Mouse (Mus musculus): Measurements from ENCODE around the gene Tmem144. TPM values are rescaled to one million over a fixed set of nuclear protein-coding genes. Genes with fewer than 3 reads are reported as not detected.

Gene Tmem144
- 10 to 100 TPM; 17.0 to 25.2 (median 21.8) TPM for total RNA-seq (2022)

DNA sequence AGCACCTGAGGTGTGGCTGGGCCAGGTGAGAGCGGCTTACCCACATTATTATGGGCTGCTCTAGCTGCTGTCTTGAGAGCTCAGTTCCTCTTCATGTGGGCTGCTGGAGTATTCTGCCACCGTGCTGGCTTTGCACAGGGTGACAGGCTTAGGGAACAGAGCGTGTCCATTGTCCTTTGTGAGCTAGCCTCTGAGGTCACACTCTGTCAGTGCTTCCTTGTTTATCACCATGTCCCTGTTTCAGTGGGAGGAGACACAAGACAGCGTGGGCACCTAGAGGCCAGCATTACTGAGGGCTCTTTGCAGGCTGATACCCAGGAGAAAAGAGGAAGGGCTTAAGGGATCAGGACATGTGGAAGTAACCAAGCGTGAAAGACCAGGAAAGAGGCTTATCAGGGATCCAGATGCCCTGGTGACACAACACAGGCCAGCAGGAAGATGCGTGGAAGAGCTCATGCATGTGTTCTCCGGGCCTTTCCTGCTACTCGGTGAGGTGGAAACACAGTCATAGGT lies at the start of gene Tmem144:
Tmem144 (minus strand) TSS at position 120 of the 513 bp plus-strand sequence.
- DNase-seq (ENCODE audit: low spot score in 2 of 2): peak; percentile 45 to 71

DNA sequence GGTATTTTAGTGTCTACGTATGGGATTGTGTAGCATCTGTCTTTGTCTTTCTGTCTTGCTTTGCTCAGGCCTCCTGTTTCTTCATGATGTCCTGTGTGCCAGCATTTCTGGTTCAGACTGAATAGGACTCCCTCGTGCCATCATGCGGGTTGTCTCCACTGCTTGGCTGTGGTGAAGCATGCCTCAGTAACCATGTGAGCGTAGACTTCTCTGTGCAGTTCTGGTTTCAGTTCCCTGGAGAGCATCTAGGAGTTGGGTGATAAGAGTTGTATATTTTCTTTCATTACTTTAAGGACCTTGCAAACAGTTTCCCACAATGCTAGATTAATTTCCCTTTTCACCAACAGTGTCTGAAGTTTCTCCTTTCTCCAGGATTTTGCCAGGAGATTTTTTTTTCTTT lies 49.2 kb upstream of the Tmem144 start:
- no peak for DNase-seq (ENCODE audit: low spot score in 2 of 2)

DNA sequence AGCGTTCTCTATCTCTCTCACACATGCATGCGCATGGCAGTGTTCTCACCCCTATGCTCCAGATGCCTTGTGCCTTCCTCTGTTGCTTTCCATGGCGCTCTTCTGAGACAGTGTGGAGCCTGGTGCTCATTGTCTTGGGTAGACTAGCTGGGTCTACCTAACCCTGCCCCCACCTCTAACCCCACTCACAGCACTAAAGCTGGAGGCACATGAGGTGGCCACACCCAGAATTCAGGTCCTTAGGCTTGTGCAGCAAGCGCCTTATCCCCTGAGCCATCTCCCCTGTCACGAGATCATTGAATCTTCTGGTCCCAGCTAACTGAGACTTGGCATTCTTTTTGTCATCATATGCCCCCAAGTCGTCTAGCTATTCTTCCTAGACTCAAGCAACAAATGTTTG lies 48.7 kb upstream of the Tmem144 start:
- no peak for DNase-seq (ENCODE audit: low spot score in 2 of 2)

DNA sequence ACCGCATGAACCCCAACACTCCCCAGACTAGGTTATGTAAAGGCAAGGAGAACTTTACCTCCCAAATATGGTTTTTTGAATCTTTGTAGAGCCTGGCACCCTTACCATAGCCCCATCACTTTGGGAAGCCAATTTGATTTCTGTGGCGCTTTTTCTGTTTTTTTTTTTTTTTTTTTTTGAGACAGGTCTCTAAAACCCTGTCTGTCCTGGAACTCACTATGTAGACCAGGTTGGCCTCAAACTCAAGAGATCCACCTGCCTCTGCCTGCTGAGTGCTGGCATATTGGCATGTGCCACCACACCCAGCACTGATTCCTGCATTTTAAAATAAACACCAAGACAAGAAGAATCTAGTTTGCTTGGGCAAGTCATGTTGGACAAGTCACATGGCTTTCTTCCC lies 47.9 kb upstream of the Tmem144 start:
- DNase-seq (ENCODE audit: low spot score in 2 of 2): no peak

DNA sequence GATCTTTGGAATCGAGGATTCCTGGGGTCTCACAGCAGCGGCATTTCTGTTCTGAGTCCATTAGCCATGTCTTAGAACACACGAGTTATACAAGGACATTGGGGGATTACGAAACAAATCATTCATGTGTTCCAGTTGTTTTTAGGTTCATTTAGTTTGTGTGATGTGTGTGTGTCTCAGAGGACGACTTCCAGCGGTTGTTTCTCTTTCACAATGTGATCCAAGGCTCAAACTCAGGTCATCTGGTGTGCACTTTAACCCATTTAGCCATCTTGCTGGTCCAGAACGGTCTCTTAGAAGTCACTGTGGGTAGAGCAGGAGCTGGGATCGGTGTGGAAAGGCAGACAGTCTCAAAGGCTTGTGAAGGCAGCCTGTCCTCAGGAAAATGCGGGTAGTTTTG lies 47.3 kb upstream of the Tmem144 start:
- no peak for DNase-seq (ENCODE audit: low spot score in 2 of 2)

DNA sequence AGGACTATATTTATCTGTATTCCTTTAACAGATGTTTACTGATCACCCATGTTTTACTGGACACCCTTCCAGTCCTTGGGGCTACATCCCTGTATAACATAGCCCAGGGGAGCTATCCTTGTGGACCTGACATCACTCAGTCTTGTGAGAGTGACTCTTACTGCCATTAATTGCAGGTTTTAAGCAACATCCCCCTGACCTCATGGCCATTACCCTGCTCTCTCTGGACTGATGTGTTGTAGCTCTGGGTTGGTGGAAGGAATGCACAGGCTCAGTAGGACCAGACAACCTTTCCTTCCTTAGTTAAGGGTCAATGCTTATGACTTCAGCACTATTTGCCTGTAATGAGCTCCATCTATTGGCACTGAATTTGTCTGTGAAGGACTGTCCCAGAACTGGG lies 45.9 kb upstream of the Tmem144 start:
- DNase-seq (ENCODE audit: low spot score in 2 of 2): no peak

DNA sequence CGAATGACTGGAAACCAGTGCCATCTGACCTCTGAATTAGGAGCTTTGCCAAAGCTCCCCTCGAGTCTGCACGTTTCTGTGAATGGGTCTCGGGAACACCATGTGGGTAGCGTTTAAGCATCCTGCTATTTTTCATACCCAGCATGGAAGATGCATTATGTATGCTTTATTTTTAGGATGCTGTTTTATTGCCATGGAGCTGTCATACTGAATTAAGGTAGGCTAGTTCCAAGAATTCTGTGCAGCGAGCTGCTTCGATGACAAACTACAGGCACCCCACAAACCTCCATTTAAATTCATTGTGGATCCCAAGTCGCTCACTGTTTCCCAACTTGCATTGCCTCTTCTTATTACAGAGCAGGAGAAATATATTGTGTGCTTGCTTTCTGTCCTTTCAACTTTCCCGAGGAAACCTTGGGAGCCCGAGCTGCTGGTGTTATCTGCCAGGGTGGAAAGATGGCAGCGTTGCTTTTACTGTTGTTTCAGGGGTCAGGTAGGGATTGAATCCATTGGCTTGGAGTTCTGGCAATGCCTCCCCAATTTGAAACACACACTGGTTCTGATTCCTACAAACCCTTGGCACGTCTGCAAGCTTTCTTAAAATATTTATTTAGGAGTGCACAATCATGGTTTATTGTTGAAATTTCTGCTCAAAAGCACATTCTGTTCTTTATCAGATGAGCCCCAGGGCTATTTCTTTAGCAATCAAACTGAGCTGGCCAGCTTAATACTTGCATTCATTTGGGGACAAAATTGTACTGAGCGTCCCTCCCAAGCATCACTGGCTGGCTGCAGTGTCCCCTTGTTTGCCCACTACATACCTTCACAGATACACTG lies 45.2 kb upstream of the Tmem144 start:
- DNase-seq (ENCODE audit: low spot score in 2 of 2): no peak

DNA sequence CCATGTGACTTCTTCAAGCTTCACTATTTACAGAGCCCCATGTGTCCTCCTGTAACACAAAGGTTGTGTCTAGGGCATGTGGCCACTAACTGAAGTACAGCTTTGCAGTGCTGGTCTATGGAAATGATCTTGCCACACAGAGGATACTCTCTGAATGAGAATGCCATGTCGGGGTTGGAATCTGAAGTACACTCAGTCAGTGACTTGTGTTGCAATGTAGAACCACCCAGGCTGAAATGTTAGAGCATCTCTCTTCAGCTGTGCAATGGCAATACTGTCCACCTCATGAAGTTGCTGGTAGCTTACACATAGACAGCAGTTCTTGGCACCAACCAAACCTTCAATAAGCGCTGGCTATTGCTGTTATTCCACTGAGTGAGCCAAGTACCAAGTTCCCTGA lies 35.4 kb upstream of the Tmem144 start:
- no peak for DNase-seq (ENCODE audit: low spot score in 2 of 2)

DNA sequence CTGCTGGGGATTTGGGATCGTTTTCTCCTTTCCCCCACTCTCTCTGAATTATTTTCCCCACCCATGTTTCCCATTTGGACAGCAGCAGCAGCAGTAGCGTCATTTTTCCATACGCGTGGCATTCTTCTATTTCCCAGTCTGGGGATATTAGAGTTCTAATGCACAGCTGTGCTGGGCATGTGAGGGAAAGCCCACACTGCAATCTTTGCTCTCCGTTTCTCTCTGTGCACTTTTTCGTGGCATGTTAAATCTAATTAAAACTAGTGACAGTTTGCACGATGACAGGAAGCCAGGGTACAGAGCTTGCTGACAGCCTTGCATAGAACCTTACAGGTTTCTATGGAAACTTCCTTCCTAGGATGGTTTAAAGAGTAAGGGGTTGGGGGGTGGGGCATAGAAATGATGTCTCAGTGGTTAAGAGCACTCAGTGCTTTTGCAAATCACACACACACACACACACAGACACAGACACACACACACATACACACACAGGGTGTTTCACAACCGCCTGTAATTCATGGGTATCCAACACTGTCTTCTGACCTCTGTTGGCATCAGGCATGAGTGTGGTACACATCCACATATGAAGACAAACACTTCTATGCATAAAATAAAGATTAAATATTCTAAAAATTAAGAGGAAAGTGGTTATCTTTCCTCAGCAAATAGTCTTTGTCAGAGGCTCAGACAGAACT lies 34.7 kb upstream of the Tmem144 start:
- DNase-seq (ENCODE audit: low spot score in 2 of 2): no peak

DNA sequence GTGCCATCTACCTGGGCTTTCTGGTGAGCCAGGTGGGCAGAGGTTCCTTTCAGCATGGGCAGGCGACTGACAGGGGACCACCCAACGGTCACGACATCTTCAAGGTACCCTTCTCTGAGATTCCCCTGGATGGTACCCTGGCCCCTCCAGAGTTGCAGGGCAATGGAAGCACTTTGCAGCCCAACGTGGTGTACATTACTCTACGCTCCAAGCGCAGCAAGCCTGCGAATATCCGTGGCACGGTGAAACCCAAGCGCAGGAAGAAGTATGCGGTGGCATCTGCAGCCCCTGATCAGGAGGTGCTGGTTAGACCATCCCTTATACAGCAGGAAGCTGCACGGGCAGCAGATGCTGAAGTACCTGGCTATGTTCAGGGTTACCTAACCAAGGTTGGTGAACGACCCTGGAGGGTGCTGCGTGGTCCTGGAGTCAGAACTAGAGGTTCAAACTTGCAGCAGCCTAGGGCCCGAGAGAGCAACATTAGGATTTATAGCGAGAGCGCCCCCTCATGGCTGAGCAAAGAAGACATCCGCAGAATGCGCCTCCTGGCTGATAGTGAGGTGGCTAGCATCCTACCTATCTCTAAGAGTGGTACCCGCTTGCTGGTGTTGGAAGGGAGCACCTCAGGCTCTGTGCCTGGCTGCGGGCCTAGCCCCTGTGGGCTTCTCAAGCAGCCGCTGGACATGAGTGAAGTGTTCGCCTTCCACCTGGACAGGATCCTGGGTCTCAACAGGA lies 34.0 kb upstream of the Tmem144 start:
- no peak for DNase-seq (ENCODE audit: low spot score in 2 of 2)

DNA sequence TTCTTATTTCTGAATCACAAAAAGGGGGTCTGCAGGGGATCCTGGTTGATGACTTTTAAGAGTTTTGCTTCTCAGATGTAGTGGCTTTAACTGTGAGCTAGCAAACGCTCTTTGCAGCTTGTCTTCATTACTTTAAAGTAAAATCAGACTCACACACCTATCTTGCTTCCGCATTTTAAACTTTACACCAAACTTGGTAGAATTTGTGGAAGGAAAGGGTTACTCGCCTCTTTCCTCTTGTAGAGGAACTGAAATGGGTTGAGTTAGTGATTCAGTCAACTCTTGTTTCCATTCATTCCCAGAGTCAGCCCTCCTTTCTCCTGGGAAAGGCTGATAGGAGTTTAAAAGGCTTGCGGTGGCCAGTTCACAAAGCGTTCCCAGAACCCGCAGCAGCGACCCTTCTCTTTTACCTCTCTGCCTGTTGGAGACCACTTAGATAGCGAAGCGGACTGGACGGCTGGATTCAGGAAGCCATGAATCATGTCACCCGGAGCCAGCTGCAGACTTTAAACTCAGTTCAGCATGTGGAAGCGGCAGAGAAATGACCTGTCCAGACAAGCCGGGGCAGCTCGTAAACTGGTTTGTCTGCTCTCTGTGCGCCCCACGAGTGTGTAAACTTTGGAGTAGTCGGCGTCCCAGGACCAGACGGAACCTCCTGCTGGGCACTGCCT lies 33.2 kb upstream of the Tmem144 start:
- DNase-seq (ENCODE audit: low spot score in 2 of 2): no peak

DNA sequence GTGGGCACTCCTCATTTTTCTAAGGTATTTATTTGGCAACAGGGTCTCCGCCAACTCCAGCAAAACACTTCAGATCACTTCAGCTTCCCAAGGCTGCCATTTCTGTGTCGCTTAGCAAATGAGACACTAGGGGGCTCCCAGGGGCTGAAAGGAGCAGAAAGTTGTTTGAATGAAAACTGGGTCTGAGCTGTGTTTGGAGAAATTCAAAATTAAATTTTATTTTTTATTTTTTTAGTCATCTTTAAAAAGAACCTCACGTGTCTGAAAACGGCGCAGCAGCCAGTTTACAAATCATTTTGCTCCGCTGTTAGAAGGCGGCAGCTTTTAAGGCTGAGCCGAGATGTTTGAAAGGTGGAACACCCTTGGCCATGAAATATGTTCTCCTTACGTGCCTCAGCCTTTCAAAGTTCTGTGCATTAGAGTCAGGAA lies 32.2 kb upstream of the Tmem144 start:
- peak in 1 of 2 experiments; percentile 65 for DNase-seq (ENCODE audit: low spot score in 2 of 2)

DNA sequence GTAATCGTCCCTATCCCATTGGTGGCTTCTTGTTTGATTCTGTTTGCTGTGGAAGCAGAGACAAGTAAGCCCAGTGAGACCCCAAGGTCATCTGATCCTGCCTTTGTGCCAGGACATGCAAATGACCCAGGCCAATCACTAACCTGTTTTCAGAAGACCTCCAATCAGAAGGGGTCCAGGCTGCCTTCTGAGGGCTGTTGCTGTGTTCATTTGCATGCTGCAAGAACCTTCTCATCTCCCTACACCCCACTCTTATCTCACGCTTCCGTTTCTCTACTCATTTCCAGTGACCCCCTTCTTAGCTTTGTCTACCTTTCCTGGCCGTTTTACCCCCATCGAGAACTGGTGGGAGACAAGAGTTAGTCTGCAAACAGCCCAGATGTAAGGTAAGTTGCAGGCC lies 31.7 kb upstream of the Tmem144 start, which contains the start of gene Fam198b:
Fam198b (plus strand) TSS at position 229 of the 400 bp plus-strand sequence.
- DNase-seq (ENCODE audit: low spot score in 2 of 2): no peak

DNA sequence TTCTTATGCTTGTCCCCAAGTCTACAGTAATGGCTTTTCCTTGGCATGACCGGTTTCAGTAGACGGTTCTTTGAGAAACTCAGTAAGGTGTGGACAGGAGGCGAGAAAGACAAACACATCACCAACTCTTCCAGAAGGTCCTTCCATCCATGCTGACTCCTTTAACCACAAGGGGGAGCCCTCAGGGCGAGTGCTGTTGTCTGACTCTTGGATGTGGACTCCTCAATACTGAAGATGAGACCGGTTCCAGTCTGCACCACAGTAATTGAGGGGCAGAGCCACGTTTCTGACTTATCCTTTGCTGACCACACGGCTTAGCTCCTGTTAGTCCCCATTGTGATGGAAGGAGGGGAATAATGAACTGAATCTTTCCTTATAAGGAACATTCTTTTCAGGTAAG lies 30.5 kb upstream of the Tmem144 start:
- DNase-seq (ENCODE audit: low spot score in 2 of 2): peak in 1 of 2 experiments; percentile 71

DNA sequence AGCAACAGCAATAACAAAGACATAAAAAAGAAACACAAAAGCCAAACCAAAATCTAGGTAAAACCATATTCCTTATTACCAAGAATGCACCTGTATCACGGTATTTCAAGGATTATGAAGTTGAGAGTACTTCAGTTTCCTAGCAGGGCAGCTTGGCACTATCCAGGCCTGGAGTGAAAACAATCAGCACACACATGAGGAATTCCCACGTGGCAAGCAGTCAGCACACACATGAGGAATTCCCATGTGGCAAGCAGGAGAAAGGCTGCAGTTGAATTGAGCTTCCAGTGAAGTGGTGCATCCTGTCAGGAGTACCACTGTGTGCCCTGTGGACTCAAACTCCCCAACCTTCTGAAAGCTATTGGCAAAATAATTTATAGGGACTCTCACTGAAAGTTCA lies 29.1 kb upstream of the Tmem144 start:
- DNase-seq (ENCODE audit: low spot score in 2 of 2): no peak

DNA sequence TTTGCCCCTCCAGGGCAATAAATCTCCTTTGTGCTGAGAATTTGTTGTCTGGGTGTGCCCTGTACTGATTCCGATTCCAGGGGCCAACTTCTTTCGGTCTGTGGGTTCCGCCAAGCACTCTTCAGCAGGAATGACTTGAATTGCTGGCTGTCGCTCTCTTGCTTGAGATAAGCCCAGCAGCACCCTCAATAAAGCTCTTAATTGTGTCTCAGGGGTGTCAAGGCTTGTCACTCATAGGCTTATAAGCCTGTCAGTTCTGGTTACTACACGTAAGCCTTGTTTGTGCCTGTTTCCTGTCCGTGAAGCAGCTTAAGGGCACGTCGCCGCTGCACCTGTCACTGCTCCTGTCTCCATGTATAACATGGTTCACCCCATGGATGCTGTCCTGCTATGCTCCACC lies 26.7 kb upstream of the Tmem144 start:
- DNase-seq (ENCODE audit: low spot score in 2 of 2): no peak

DNA sequence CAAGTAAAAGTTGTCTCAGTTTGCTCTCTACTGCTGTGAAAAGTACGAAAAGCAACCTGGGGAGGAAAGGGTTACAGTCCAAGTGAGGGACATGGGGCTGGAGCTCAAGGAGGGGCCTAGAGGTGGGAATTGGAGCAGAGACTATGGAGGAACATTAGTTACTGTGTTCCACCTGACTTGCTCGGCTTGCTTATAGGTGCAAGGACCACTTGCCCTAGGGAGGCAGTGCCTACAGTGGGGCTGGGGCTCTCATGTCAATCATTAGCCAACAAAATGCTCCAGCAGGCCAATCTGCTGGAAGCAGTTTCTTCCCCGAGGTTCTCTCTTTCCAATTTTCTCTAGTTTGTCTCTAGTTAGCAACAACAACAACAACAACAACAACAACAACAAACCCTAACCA lies 25.8 kb upstream of the Tmem144 start:
- no peak for DNase-seq (ENCODE audit: low spot score in 2 of 2)

DNA sequence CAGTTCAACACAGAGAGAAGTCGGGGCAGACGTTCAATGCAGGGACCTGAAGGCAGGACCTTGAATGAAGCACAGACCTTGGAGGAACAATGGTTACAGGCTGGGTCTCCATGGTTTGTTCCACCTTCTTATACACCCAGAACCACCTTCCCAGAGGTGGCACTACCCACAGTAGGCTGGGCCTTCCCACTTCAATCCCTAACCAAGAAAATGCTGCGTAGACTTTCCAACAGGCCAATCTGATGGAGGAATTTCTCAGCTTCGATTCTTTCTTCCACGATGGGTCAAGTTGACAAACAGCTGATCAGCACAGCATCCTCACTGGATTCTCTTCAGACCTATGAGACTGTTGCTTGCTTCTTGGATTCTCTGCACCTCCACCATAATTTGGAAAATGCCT lies 22.9 kb upstream of the Tmem144 start:
- no peak for DNase-seq (ENCODE audit: low spot score in 2 of 2)

DNA sequence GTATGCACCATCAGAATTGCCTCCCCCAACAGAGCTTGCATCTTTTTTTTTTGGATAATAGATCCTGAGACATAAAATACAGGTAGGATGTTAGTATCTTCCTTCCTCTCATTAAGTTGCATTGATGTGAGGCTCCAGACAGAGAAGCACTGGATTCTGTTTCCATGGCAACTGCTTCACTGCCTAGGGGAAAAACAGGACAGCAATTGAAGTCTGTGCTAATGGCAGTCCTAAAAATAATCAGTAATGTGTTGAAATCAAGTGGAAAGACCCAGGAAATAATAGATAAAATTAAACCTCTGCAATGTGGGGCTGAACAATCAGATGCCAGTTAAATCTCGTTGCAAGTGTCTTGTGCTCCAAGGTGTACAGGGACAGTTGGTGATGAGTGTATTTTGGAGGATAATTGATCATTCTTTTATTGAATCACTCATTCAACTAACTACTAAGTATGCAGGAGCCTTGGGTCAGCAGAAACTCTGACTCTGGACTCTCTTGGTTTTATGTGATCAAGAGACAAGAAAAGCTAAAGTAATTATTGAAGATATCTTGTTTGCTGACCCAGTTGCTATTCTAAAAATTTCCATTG lies 14.6 kb upstream of the Tmem144 start:
- peak in 1 of 2 experiments; percentile 75 for DNase-seq (ENCODE audit: low spot score in 2 of 2)

DNA sequence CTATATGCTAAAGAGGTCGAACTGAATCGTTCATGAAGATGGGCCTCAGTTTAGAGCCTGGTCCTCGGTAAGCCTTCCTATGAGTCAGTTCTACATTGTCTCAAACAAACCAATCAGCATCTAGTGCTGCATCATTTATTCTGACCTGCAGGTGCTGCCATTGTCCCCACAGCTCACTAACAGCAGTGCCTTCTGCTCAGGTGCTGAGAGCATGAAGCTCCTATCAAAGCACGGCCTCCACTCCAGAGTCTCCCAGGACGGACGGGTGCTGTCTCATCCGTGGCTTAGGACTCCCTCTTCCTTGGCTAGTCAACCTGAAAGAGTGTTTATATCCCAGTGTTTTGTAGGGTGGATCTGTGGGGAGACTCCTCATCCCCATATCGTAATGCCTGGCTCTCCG lies 14.0 kb upstream of the Tmem144 start:
- DNase-seq (ENCODE audit: low spot score in 2 of 2): no peak

DNA sequence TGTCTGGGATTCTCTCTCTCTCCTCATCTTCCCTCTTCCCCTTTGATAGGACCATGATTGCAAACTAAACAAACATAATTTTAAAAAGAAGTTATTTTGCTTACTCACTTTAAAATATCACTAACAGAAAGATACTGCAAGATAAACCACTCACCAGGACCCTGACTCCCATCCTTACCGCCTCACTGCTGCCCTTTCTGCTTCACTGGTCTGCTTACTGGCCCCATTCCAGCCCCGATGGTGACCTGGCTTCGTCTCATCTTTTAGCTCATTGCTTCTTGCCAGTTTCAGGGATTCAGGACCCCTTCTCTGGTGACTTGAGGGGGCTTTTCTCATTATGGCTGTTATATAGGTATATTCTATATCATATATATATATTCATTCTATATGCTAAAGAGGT lies 13.5 kb upstream of the Tmem144 start:
- no peak for DNase-seq (ENCODE audit: low spot score in 2 of 2)

Measured in layer of hippocampus, adult 8-10 months (tissue).